Mouse (Mus musculus) adrenal gland, postnatal 36 days (tissue): Measurements from ENCODE around the gene Cep170. TPM values are rescaled to one million over a fixed set of nuclear protein-coding genes. Genes with fewer than 3 reads are reported as not detected.
A peak's percentile ranks its signal among the peaks of the same experiment; 100 is the strongest.

Experiments
- DNase-seq, 2 experiments: peaks; one replicate each; pipeline ENCODE4 v3.0.0; 2021; ENCODE audit warnings: mixed read lengths in 1 of 2
- total RNA-seq, 2 experiments: library from RNA; stranded (reverse); gene quantifications; 2 replicates each; pipeline ENCODE4 v1.2.3; 2021

Gene Cep170
- total RNA-seq, 2 experiments from 2014 or later: 29.9 to 37.3 TPM

GRCm38 (mm10) chr1:176825084-176825483, 11.2 kb upstream of the Cep170 start:
- no peak for DNase-seq

GRCm38 (mm10) chr1:176824611-176825010, 10.7 kb upstream of the Cep170 start:
- DNase-seq: no peak

GRCm38 (mm10) chr1:176823889-176824288, 10.0 kb upstream of the Cep170 start:
- no peak for DNase-seq

- DNase-seq: no peak
Observed at GRCm38 (mm10) chr1:176822949-176823348, 9.1 kb upstream of the Cep170 start.

- no peak for DNase-seq
Observed at GRCm38 (mm10) chr1:176821929-176822328, 8.1 kb upstream of the Cep170 start.

- DNase-seq: peak; percentile 64 to 67
Observed at GRCm38 (mm10) chr1:176818763-176819162, 4.9 kb upstream of the Cep170 start.

GRCm38 (mm10) chr1:176818147-176818546, 4.3 kb upstream of the Cep170 start:
- DNase-seq: no peak

- no peak for DNase-seq
Observed at GRCm38 (mm10) chr1:176816728-176817127, 2.9 kb upstream of the Cep170 start.

- DNase-seq: peak; percentile 94 to 95
Observed at GRCm38 (mm10) chr1:176814591-176815062, 760 bp upstream of the Cep170 start, which contains the start of gene Sdccag8. TSS of gene Sdccag8 (plus strand) at chr1:176814660.

GRCm38 (mm10) chr1:176813292-176814035, 403 bp downstream of the Cep170 start:
- peak; percentile 73 to 79 for DNase-seq

GRCm38 (mm10) chr1:176812491-176813291, 1.2 kb downstream of the Cep170 start:
- no peak for DNase-seq

GRCm38 (mm10) chr1:176811892-176812291, 2.0 kb downstream of the Cep170 start:
- no peak for DNase-seq

- DNase-seq: no peak
Observed at GRCm38 (mm10) chr1:176810161-176810560, 3.7 kb downstream of the Cep170 start.

GRCm38 (mm10) chr1:176800728-176801365, 13.0 kb downstream of the Cep170 start:
- peak; percentile 31 to 56 for DNase-seq

- no peak for DNase-seq
Observed at GRCm38 (mm10) chr1:176798673-176799072, 15.2 kb downstream of the Cep170 start.

GRCm38 (mm10) chr1:176792175-176792574, 21.7 kb downstream of the Cep170 start:
- DNase-seq: no peak

- no peak for DNase-seq
Observed at GRCm38 (mm10) chr1:176789326-176789725, 24.5 kb downstream of the Cep170 start.

- DNase-seq: no peak
Observed at GRCm38 (mm10) chr1:176774533-176774932, 39.3 kb downstream of the Cep170 start.

- no peak for DNase-seq
Observed at GRCm38 (mm10) chr1:176762295-176762694, 51.6 kb downstream of the Cep170 start.

- no peak for DNase-seq
Observed at GRCm38 (mm10) chr1:176760673-176761072, 53.2 kb downstream of the Cep170 start.

GRCm38 (mm10) chr1:176755586-176755985, 58.3 kb downstream of the Cep170 start:
- no peak for DNase-seq

- DNase-seq: no peak
Observed at GRCm38 (mm10) chr1:176753861-176754718, 59.8 kb downstream of the Cep170 start.
